Comparison of ENCODE assay signal across 15 mouse cellular contexts in genomic region chr3:121250048-121250447, GRCm38 (mm10). TPM values are rescaled to one million over a fixed set of nuclear protein-coding genes. Genes with fewer than 3 reads are reported as not detected.
DNase-seq lines count a peak whose midpoint lies in the region; ATAC-seq and TF ChIP-seq lines count a peak whose summit lies in the region.
"Had no signal": no experiment of that assay in that cellular context is flagged by ENCODE, and none has a peak within 500 bp of the region (broad histone marks: within the 10 kb centered on the region; RNA-seq: fewer than 3 reads in every experiment).

No protein-coding gene starts in this region.

- H3K4me2 ChIP-seq in forebrain, embryonic 16.5 days (ENCODE audit: low read length): no peak overlapping the region
- H3K4me2 ChIP-seq in kidney, embryonic 14.5 days (replicated peaks; ENCODE audit: low read depth, low read length): no peak overlapping the region
- no peak overlapping the region for H3K4me2 ChIP-seq in midbrain, embryonic 16.5 days (ENCODE audit: low read length)
- no peak overlapping the region for H3K4me2 ChIP-seq in midbrain, postnatal 0 days (ENCODE audit: low read depth, low read length, poor library complexity, severe bottlenecking)
- H3K4me2 ChIP-seq: hindbrain, embryonic 15.5 days; limb, embryonic 13.5 days had no signal

- H3K9me3 ChIP-seq in forebrain, embryonic 10.5 days: no peaks in the 10 kb centered on the region
- H3K9me3 ChIP-seq in forebrain, embryonic 16.5 days (ENCODE audit: control insufficient read depth, low read length): no peaks in the 10 kb centered on the region
- H3K9me3 ChIP-seq in kidney, embryonic 14.5 days (ENCODE audit: control insufficient read depth, low read length): no peaks in the 10 kb centered on the region
- no peaks in the 10 kb centered on the region for H3K9me3 ChIP-seq in midbrain, embryonic 16.5 days (replicated peaks; ENCODE audit: control insufficient read depth, low read length, poor library complexity, severe bottlenecking)
- no peaks in the 10 kb centered on the region for H3K9me3 ChIP-seq in midbrain, postnatal 0 days (ENCODE audit: low read length)
- H3K9me3 ChIP-seq: hindbrain, embryonic 15.5 days; limb, embryonic 13.5 days; midbrain, embryonic 10.5 days had no signal

- H3K36me3 ChIP-seq in forebrain, embryonic 10.5 days (replicated peaks): no peaks in the 10 kb centered on the region
- H3K36me3 ChIP-seq in forebrain, embryonic 16.5 days (ENCODE audit: control insufficient read depth, insufficient read depth): no peaks in the 10 kb centered on the region
- no peaks in the 10 kb centered on the region for H3K36me3 ChIP-seq in kidney, embryonic 14.5 days (ENCODE audit: control insufficient read depth, insufficient read depth, low read length)
- no peaks in the 10 kb centered on the region for H3K36me3 ChIP-seq in kidney, adult 2 months (ENCODE audit: control insufficient read depth, insufficient read depth, low read length)
- no peaks in the 10 kb centered on the region for H3K36me3 ChIP-seq in midbrain, embryonic 16.5 days (ENCODE audit: control insufficient read depth, insufficient read depth, low read length)
- H3K36me3 ChIP-seq in midbrain, postnatal 0 days (ENCODE audit: insufficient read depth, low read length): no peaks in the 10 kb centered on the region
- H3K36me3 ChIP-seq: hindbrain, embryonic 15.5 days; limb, embryonic 13.5 days; midbrain, embryonic 10.5 days had no signal

- WGBS in forebrain, embryonic 10.5 days: 90% methylated on average over 9 of the region's 9 CpGs
- 89% methylated on average over 9 of the region's 9 CpGs for WGBS in forebrain, embryonic 16.5 days
- 85% methylated on average over 9 of the region's 9 CpGs for WGBS in kidney, embryonic 14.5 days
- WGBS in kidney, adult 2 months: 87% methylated on average over 9 of the region's 9 CpGs
- WGBS in midbrain, embryonic 16.5 days: 88% methylated on average over 9 of the region's 9 CpGs
- whole genome bisulfite sequencing in midbrain, postnatal 0 days: 93% methylated on average over 9 of the region's 9 CpGs

- 0 out of 2 replicates have a peak overlapping the region, but pooled peaks have one; percentile 11 for H3K27ac ChIP-seq in forebrain, embryonic 10.5 days
- no peak overlapping the region for H3K27ac ChIP-seq in forebrain, embryonic 16.5 days (ENCODE audit: low read length)
- no peak overlapping the region for H3K27ac ChIP-seq in kidney, embryonic 14.5 days (ENCODE audit: low read depth, low read length)
- H3K27ac ChIP-seq in kidney, adult 2 months (ENCODE audit: insufficient read depth, low read depth, low read length): no peak overlapping the region
- H3K27ac ChIP-seq in midbrain, embryonic 16.5 days (ENCODE audit: low read length): no peak overlapping the region
- H3K27ac ChIP-seq in midbrain, postnatal 0 days (ENCODE audit: low read depth, low read length): no peak overlapping the region
- H3K27ac ChIP-seq: hindbrain, embryonic 15.5 days; kidney, postnatal 0 days; limb, embryonic 13.5 days; midbrain, embryonic 10.5 days had no signal

- no peak for ATAC-seq in forebrain, embryonic 16.5 days
- 0 out of 2 replicates have a peak, but pooled peaks have one; percentile 39 for ATAC-seq in kidney, embryonic 14.5 days (ENCODE audit: low FRiP score, low TSS enrichment)
- ATAC-seq in midbrain, embryonic 16.5 days: 0 out of 2 replicates have a peak, but pooled peaks have one; percentile 32
- ATAC-seq in midbrain, postnatal 0 days (ENCODE audit: low FRiP score): no peak
- no peak for ATAC-seq in megakaryocyte-erythroid progenitor cell, adult 5-6 weeks (replicated peaks; ENCODE audit: low FRiP score, low TSS enrichment, poor library complexity, severe bottlenecking)
- ATAC-seq: forebrain, embryonic 14.5 days had no signal

- DNase-seq in forebrain, embryonic 10.5 days (ENCODE audit: extremely low spot score, low spot score): no peak
- DNase-seq in kidney, adult 2 months: no peak
- DNase-seq in midbrain, postnatal 0 days (ENCODE audit: low spot score): no peak
- DNase-seq in lung, postnatal 4 days: peak; percentile 8 to 75
- DNase-seq: adrenal gland, postnatal 25 days; thymus, postnatal 4 days had no signal

- no peaks in the 10 kb centered on the region for H3K27me3 ChIP-seq in forebrain, embryonic 10.5 days (ENCODE audit: poor library complexity, severe bottlenecking)
- H3K27me3 ChIP-seq in forebrain, embryonic 16.5 days (replicated peaks; ENCODE audit: control insufficient read depth, insufficient read depth, low read length): no peaks in the 10 kb centered on the region
- no peaks in the 10 kb centered on the region for H3K27me3 ChIP-seq in kidney, embryonic 14.5 days (ENCODE audit: control insufficient read depth, insufficient read depth, low read length)
- H3K27me3 ChIP-seq in kidney, adult 2 months (replicated peaks; ENCODE audit: control insufficient read depth, insufficient read depth, low read length): no peaks in the 10 kb centered on the region
- no peaks in the 10 kb centered on the region for H3K27me3 ChIP-seq in midbrain, embryonic 16.5 days (ENCODE audit: control insufficient read depth, insufficient read depth, low read depth, low read length)
- no peaks in the 10 kb centered on the region for H3K27me3 ChIP-seq in midbrain, postnatal 0 days (ENCODE audit: insufficient read depth, low read length)
- H3K27me3 ChIP-seq: hindbrain, embryonic 15.5 days; limb, embryonic 13.5 days had no signal

- H3K9ac ChIP-seq in forebrain, embryonic 16.5 days (replicated peaks; ENCODE audit: low read depth, low read length): no peak overlapping the region
- H3K9ac ChIP-seq in kidney, embryonic 14.5 days (ENCODE audit: low read depth, low read length): no peak overlapping the region
- H3K9ac ChIP-seq in midbrain, embryonic 16.5 days (ENCODE audit: low read depth, low read length): no peak overlapping the region
- no peak overlapping the region for H3K9ac ChIP-seq in midbrain, postnatal 0 days (replicated peaks; ENCODE audit: low read length, poor library complexity, severe bottlenecking)
- H3K9ac ChIP-seq: hindbrain, embryonic 15.5 days; limb, embryonic 13.5 days had no signal

- no peak for TF ChIP-seq CTCF in kidney, adult 2 months (conservative IDR thresholded peaks at IDR 0.05; ENCODE audit: insufficient read depth, insufficient read length, low read depth, low read length)
- no peak for TF ChIP-seq CTCF in midbrain, postnatal 0 days (IDR thresholded peaks at IDR 0.05)

- no peak overlapping the region for H3K4me3 ChIP-seq in forebrain, embryonic 10.5 days
- no peak overlapping the region for H3K4me3 ChIP-seq in forebrain, embryonic 16.5 days (replicated peaks; ENCODE audit: low read length)
- no peak overlapping the region for H3K4me3 ChIP-seq in kidney, embryonic 14.5 days (ENCODE audit: low read length)
- no peak overlapping the region for H3K4me3 ChIP-seq in kidney, adult 2 months (ENCODE audit: insufficient read depth, low read depth, low read length)
- no peak overlapping the region for H3K4me3 ChIP-seq in midbrain, embryonic 16.5 days (ENCODE audit: low read depth, low read length)
- H3K4me3 ChIP-seq in midbrain, postnatal 0 days (ENCODE audit: low read depth, low read length): no peak overlapping the region
- H3K4me3 ChIP-seq: hindbrain, embryonic 15.5 days; limb, embryonic 13.5 days; midbrain, embryonic 10.5 days had no signal

- TF ChIP-seq POLR2A in kidney, adult 2 months (IDR thresholded peaks at IDR 0.05; ENCODE audit: low read depth, low read length): no peak

- peaks cover 3% of the 10 kb centered on the region; the same call in 1 of the 2 replicates for H3K4me1 ChIP-seq in forebrain, embryonic 10.5 days
- peaks cover 11% of the 10 kb centered on the region for H3K4me1 ChIP-seq in forebrain, embryonic 16.5 days (replicated peaks; ENCODE audit: control insufficient read depth, insufficient read depth, low read length)
- H3K4me1 ChIP-seq in kidney, embryonic 14.5 days (ENCODE audit: control insufficient read depth, insufficient read depth, low read length): no peaks in the 10 kb centered on the region
- no peaks in the 10 kb centered on the region for H3K4me1 ChIP-seq in kidney, adult 2 months (ENCODE audit: control insufficient read depth, insufficient read depth, low read length)
- no peaks in the 10 kb centered on the region for H3K4me1 ChIP-seq in midbrain, embryonic 16.5 days (ENCODE audit: control insufficient read depth, insufficient read depth, low read length)
- 0 out of 2 replicates have a peak, but pooled peaks cover 5% of the 10 kb centered on the region for H3K4me1 ChIP-seq in midbrain, postnatal 0 days (ENCODE audit: insufficient read depth, low read length)
- H3K4me1 ChIP-seq: midbrain, embryonic 10.5 days had no signal

RNA-seq across cellular contexts. Expression of gene Tmem56, which starts 32.9 kb away (rescaled TPM):
- 1.4 and 1.6 TPM in 2 replicates for polyA plus RNA-seq in forebrain, embryonic 10.5 days (2016; fragmentation: Nextera tagmentation; extraction: Ambion mirVana)
- polyA plus RNA-seq in forebrain, embryonic 16.5 days (2015; fragmentation: Nextera tagmentation; extraction: Ambion mirVana): 3.5 and 3.8 TPM in 2 replicates
- 1.3 and 2.6 TPM in 2 replicates for polyA plus RNA-seq in kidney, embryonic 14.5 days (2014; fragmentation: Nextera tagmentation; extraction: Ambion mirVana)
- polyA plus RNA-seq in kidney, adult 2 months (2012; rRNA removed): 2.5 and 2.7 TPM in 2 replicates
- 3.4 and 3.8 TPM in 2 replicates for polyA plus RNA-seq in midbrain, embryonic 16.5 days (2015; fragmentation: Nextera tagmentation; extraction: Ambion mirVana)
- total RNA-seq in midbrain, postnatal 0 days (2014; rRNA removed): 12.2 and 15.0 TPM in 2 replicates
- polyA plus RNA-seq in midbrain, postnatal 0 days (2015; fragmentation: Nextera tagmentation; extraction: Ambion mirVana): 2.9 and 3.3 TPM in 2 replicates
- 47.9 and 54.0 TPM in 2 replicates for total RNA-seq in megakaryocyte-erythroid progenitor cell, adult 5-6 weeks (2014; fragmentation: Nextera tagmentation)
- total RNA-seq in megakaryocyte-erythroid progenitor cell, adult 5-6 weeks (2017): 22.1 and 29.1 TPM in 2 replicates

RNA-seq across cellular contexts. Expression of gene Alg14, which starts 41.5 kb away (rescaled TPM):
- polyA plus RNA-seq in forebrain, embryonic 10.5 days (2016; fragmentation: Nextera tagmentation; extraction: Ambion mirVana): 30.9 and 34.0 TPM in 2 replicates
- 29.8 and 35.7 TPM in 2 replicates for polyA plus RNA-seq in forebrain, embryonic 16.5 days (2015; fragmentation: Nextera tagmentation; extraction: Ambion mirVana)
- polyA plus RNA-seq in kidney, embryonic 14.5 days (2014; fragmentation: Nextera tagmentation; extraction: Ambion mirVana): 41.3 and 43.8 TPM in 2 replicates
- 19.8 and 22.9 TPM in 2 replicates for polyA plus RNA-seq in kidney, adult 2 months (2012; rRNA removed)
- 36.9 and 39.2 TPM in 2 replicates for polyA plus RNA-seq in midbrain, embryonic 16.5 days (2015; fragmentation: Nextera tagmentation; extraction: Ambion mirVana)
- 18.5 and 18.8 TPM in 2 replicates for total RNA-seq in midbrain, postnatal 0 days (2014; rRNA removed)
- polyA plus RNA-seq in midbrain, postnatal 0 days (2015; fragmentation: Nextera tagmentation; extraction: Ambion mirVana): 26.0 and 31.1 TPM in 2 replicates
- 14.1 and 23.4 TPM in 2 replicates for total RNA-seq in megakaryocyte-erythroid progenitor cell, adult 5-6 weeks (2014; fragmentation: Nextera tagmentation)
- total RNA-seq in megakaryocyte-erythroid progenitor cell, adult 5-6 weeks (2017): 8.4 and 18.8 TPM in 2 replicates

Comparison
In these comparisons a context has a peak if more than half of its experiments do, and no peak if none do; other contexts are left out.
1. ATAC-seq: peak in kidney, embryonic 14.5 days (single experiment) and midbrain, embryonic 16.5 days (single experiment); none in forebrain, embryonic 16.5 days (single experiment), midbrain, postnatal 0 days (single experiment) and megakaryocyte-erythroid progenitor cell, adult 5-6 weeks (single experiment).
2. DNase-seq: peak in lung, postnatal 4 days (2 of 2); none in forebrain, embryonic 10.5 days (single experiment), kidney, adult 2 months (single experiment) and midbrain, postnatal 0 days (single experiment).